Mouse (Mus musculus) spleen, adult 18-20 months (tissue): Measurements from ENCODE around the gene Tmx4.

Experiments
- DNase-seq, 2 experiments: peaks; one replicate each; pipeline ENCODE4 v3.0.0; 2022; ENCODE audit warnings: mixed read lengths in 2 of 2

Gene Tmx4

DNA sequence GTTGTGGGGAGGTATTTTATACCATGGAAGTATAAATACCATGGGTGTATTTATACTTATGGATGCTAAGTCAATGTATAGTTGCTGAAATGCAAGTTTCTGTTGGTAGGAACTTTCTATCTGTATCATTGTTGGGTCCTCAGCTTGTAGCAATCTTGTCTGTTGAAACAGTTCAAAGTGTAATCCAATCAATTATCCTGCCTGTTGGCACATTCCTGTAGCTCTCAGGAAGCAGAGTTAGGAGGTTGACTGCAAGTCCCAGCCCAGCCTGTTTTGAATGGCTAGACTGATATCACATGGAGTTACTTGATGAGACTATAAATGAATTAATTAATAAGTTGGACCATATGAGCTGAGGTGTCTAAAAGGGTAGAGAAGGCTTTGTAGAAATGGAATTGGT is 91.6 kb downstream of the Tmx4 start:
- no peak for DNase-seq

DNA sequence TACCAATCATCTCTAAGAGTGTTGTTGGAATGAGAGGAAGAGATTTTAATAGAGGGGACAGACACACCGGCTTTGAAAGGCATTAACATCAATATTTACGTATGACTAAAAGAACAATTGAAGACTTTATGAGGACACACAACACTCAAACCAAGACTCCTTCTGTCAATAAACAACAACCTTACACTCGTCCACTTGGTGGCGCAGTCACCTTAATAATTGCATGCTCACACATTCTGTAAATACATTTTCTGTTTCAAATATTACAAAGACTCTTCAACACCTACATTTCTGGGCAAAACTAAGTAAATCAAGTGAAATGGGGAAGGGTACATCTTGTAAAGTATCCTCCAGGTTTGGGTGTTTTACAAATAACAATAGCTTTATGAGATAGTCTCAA is 94.2 kb downstream of the Tmx4 start:
- DNase-seq = peak in 1 of 2 experiments; percentile 46

DNA sequence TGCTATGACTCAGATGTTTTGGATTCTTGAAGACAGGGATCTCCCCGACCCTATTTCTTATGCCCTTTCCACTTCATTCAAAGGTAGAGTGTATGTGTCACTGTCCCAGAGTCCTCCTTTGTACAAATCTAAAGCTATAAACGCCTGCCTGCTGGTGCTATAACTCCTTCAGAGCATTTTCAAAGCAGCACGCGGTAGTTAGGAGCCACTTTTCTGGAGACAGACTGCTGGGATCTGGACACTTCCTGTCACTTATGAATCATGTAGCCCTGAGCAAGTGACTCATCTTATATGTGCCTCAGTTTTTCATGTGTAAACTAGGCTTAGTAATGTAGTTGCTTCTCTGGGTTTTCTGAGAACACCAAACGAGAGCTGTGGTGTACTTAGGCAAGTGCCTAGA is 98.8 kb downstream of the Tmx4 start:
- no peak for DNase-seq

DNA sequence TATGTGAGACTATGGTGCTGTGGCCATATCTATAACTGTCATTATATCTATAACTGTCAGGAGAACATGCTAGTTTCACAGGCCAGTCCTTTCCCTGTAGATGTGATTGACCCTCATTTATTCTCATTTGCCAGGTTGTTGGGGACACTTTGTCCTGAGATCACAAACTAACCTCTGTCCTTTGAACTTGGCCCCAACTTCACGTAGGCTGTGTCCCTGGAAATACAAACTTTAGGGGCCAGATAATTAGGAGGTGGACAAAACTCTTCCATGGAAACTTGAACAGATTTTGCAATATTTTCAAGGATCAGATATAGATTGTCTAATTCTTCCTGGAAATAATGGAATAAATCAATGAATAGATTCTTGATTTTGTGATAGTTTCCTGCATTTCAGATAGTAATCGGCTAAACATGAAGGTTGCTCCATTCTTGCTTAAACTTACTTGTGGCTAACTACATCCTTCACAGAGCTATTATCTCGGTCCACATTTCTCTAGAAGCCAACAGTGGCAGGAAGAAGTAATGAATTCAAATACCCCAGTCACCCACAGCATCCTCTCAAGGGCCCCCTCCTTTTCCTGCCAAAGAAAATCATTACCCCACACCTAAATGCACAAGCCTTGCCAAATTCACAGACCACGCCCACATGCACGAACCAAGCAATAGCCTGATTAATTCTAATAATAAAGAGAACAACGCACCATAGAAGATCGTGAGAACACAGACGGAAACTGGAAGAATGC is 99.5 kb downstream of the Tmx4 start:
- no peak for DNase-seq
